Mouse (Mus musculus) hindbrain, embryonic 14.5 days (tissue): ENCODE data around the gene Tnni3k. TPM values are rescaled to one million over a fixed set of nuclear protein-coding genes. Genes with fewer than 3 reads are reported as not detected.
A peak's percentile ranks its signal among the peaks of the same experiment; 100 is the strongest.

Source experiments
- ATAC-seq: fragments of 200-750 bp; cut with Nextera tagmentation; 2 replicates; pipeline ENCODE4 v1.8.0; 2017; ENCODE audit warnings: moderate number of reproducible peaks, mild to moderate bottlenecking, moderate TSS enrichment, moderate library complexity; ENCODE audit not compliant: low FRiP score
- DNase-seq: peaks from one replicate; pipeline ENCODE4 v3.0.0-alpha.2; 2015; ENCODE audit warnings: low spot score
- H3K27ac ChIP-seq: fragments of 300-500 bp; sonication (generic); 2 replicates; pipeline ENCODE4 v1.5.1; 2014; ENCODE audit warnings: mild to moderate bottlenecking, moderate library complexity
- H3K27me3 ChIP-seq: fragments of 300-500 bp; sonication (generic); 2 replicates; pipeline ENCODE4 v1.6.1; 2014; ENCODE audit warnings: mild to moderate bottlenecking, low read length, mixed read lengths; ENCODE audit not compliant: control insufficient read depth, insufficient read depth
- H3K36me3 ChIP-seq: fragments of 300-500 bp; sonication (generic); replicated peaks from 2 replicates; pipeline ENCODE4 v1.6.1; 2014; ENCODE audit not compliant: control insufficient read depth, insufficient read depth
- H3K4me1 ChIP-seq: fragments of 300-500 bp; sonication (generic); replicated peaks from 2 replicates; pipeline ENCODE4 v1.6.1; 2014; ENCODE audit warnings: antibody characterized with exemption, low read length, mixed read lengths; ENCODE audit not compliant: control insufficient read depth, insufficient read depth
- H3K4me2 ChIP-seq: fragments of 300-500 bp; sonication (generic); replicated peaks from 2 replicates; pipeline ENCODE4 v1.6.1; 2014; ENCODE audit warnings: mild to moderate bottlenecking, moderate library complexity
- H3K4me3 ChIP-seq: fragments of 300-500 bp; sonication (generic); replicated peaks from 2 replicates; pipeline ENCODE4 v1.5.1; 2014; ENCODE audit warnings: mild to moderate bottlenecking, low read length
- H3K9ac ChIP-seq: fragments of 300-500 bp; sonication (generic); 2 replicates; pipeline ENCODE4 v1.6.1; 2014
- H3K9me3 ChIP-seq: fragments of 300-500 bp; sonication (generic); 2 replicates; pipeline ENCODE4 v1.6.1; 2016; ENCODE audit warnings: low read length; ENCODE audit not compliant: control insufficient read depth
- WGBS: fragments of 180-500 bp; shearing (Covaris S2); extraction: QIAGEN DNeasy Blood & Tissue Kit; methylation state at CpG from one replicate; pipeline ENCODE4 v1.1.7; 2014; 5-methylcytosine and 5-hydroxymethylcytosine counted together
- polyA plus RNA-seq: library from polyadenylated mRNA; unstranded; fragments of >200 nt; fragmentation: Nextera tagmentation; extraction: Ambion mirVana; gene quantifications from 2 replicates; pipeline ENCODE4 v1.2.1, GENCODE M21; 2014

The Tnni3k gene
- polyA plus RNA-seq, 1 experiment from 2014 or later = 0.24 TPM

- peaks cover 26% of the 10 kb centered on the region for H3K4me1 ChIP-seq
- H3K9me3 ChIP-seq = no peaks in the 10 kb centered on the region
- H3K4me2 ChIP-seq = no peak overlapping the region
- H3K27ac ChIP-seq = peak overlapping the region; percentile 69
- peak overlapping the region; percentile 6; the same call in 1 of the 2 replicates for H3K9ac ChIP-seq
- WGBS = 17% methylated on average over 7 of the region's 7 CpGs
- H3K27me3 ChIP-seq = no peaks in the 10 kb centered on the region
- no peaks in the 10 kb centered on the region for H3K36me3 ChIP-seq
- DNase-seq = peak; percentile 59
- H3K4me3 ChIP-seq = no peak overlapping the region
- ATAC-seq = peak; percentile 74
Observed at GRCm38 (mm10) chr3:154806626-154807025, 248.6 kb downstream of the Tnni3k start.

GRCm38 (mm10) chr3:154800888-154801429 lies 254.2 kb downstream of the Tnni3k start:
- ATAC-seq = no peak
- H3K9ac ChIP-seq = no peak overlapping the region
- H3K4me3 ChIP-seq = no peak overlapping the region
- H3K36me3 ChIP-seq = no peaks in the 10 kb centered on the region
- peaks cover 17% of the 10 kb centered on the region for H3K4me1 ChIP-seq
- H3K9me3 ChIP-seq = no peaks in the 10 kb centered on the region
- H3K27me3 ChIP-seq = no peaks in the 10 kb centered on the region
- DNase-seq = no peak
- peak overlapping the region; percentile 63; the same call in 1 of the 2 replicates for H3K27ac ChIP-seq
- no peak overlapping the region for H3K4me2 ChIP-seq
- WGBS = 65% methylated on average over 8 of the region's 8 CpGs

GRCm38 (mm10) chr3:154800454-154800853 lies 254.8 kb downstream of the Tnni3k start:
- ATAC-seq (no peak), DNase-seq (no peak)
- no peak overlapping the region; the same call in 1 of the 2 replicates for H3K9ac ChIP-seq
- no peak overlapping the region for H3K4me3 ChIP-seq
- no peaks in the 10 kb centered on the region for H3K27me3 ChIP-seq
- no peaks in the 10 kb centered on the region for H3K36me3 ChIP-seq
- H3K9me3 ChIP-seq = no peaks in the 10 kb centered on the region
- peak overlapping the region; percentile 63 for H3K27ac ChIP-seq
- H3K4me2 ChIP-seq = 0 out of 2 replicates have a peak overlapping the region, but pooled peaks have one; percentile 1
- WGBS = 44% methylated on average over 8 of the region's 8 CpGs
- peaks cover 17% of the 10 kb centered on the region for H3K4me1 ChIP-seq

GRCm38 (mm10) chr3:154798806-154799205 lies 256.4 kb downstream of the Tnni3k start:
- H3K9ac ChIP-seq = no peak overlapping the region
- WGBS = 92% methylated on average over 4 of the region's 4 CpGs
- H3K36me3 ChIP-seq = no peaks in the 10 kb centered on the region
- DNase-seq = no peak
- no peaks in the 10 kb centered on the region for H3K27me3 ChIP-seq
- no peak overlapping the region for H3K27ac ChIP-seq
- H3K4me3 ChIP-seq = no peak overlapping the region
- H3K4me1 ChIP-seq = peaks cover 17% of the 10 kb centered on the region
- no peak overlapping the region for H3K4me2 ChIP-seq
- no peak for ATAC-seq
- H3K9me3 ChIP-seq = no peaks in the 10 kb centered on the region

- ATAC-seq (no peak), DNase-seq (no peak)
- H3K27ac ChIP-seq = no peak overlapping the region
- H3K4me3 ChIP-seq = no peak overlapping the region
- H3K9me3 ChIP-seq = no peaks in the 10 kb centered on the region
- no peaks in the 10 kb centered on the region for H3K27me3 ChIP-seq
- no peak overlapping the region for H3K9ac ChIP-seq
- no peaks in the 10 kb centered on the region for H3K36me3 ChIP-seq
- no peak overlapping the region for H3K4me2 ChIP-seq
- 81% methylated on average over 4 of the region's 4 CpGs for WGBS
- H3K4me1 ChIP-seq = no peaks in the 10 kb centered on the region
Observed at GRCm38 (mm10) chr3:154793571-154793970, 261.6 kb downstream of the Tnni3k start.

- no peaks in the 10 kb centered on the region for H3K4me1 ChIP-seq
- no peaks in the 10 kb centered on the region for H3K9me3 ChIP-seq
- H3K27me3 ChIP-seq = no peaks in the 10 kb centered on the region
- 82% methylated on average over 3 of the region's 3 CpGs for WGBS
- no peak overlapping the region for H3K4me3 ChIP-seq
- DNase-seq (no peak), ATAC-seq (no peak)
- H3K4me2 ChIP-seq = no peak overlapping the region
- no peaks in the 10 kb centered on the region for H3K36me3 ChIP-seq
- H3K27ac ChIP-seq = no peak overlapping the region
- no peak overlapping the region for H3K9ac ChIP-seq
Observed at GRCm38 (mm10) chr3:154787611-154788010, 267.6 kb downstream of the Tnni3k start.

GRCm38 (mm10) chr3:154786354-154786753 lies 268.9 kb downstream of the Tnni3k start:
- no peaks in the 10 kb centered on the region for H3K27me3 ChIP-seq
- 86% methylated on average over 9 of the region's 9 CpGs for WGBS
- H3K4me3 ChIP-seq = no peak overlapping the region
- no peak for DNase-seq
- H3K27ac ChIP-seq = no peak overlapping the region
- H3K9ac ChIP-seq = no peak overlapping the region
- no peaks in the 10 kb centered on the region for H3K9me3 ChIP-seq
- H3K4me1 ChIP-seq = no peaks in the 10 kb centered on the region
- 0 out of 2 replicates have a peak, but pooled peaks have one; percentile 29 for ATAC-seq
- no peak overlapping the region for H3K4me2 ChIP-seq
- H3K36me3 ChIP-seq = no peaks in the 10 kb centered on the region

GRCm38 (mm10) chr3:154778836-154779595 lies 276.2 kb downstream of the Tnni3k start:
- H3K9me3 ChIP-seq = no peaks in the 10 kb centered on the region
- peaks cover 18% of the 10 kb centered on the region for H3K4me1 ChIP-seq
- no peak overlapping the region for H3K4me2 ChIP-seq
- ATAC-seq (peak; percentile 83), DNase-seq (no peak)
- no peaks in the 10 kb centered on the region for H3K27me3 ChIP-seq
- H3K36me3 ChIP-seq = no peaks in the 10 kb centered on the region
- 57% methylated on average over 6 of the region's 6 CpGs for WGBS
- H3K9ac ChIP-seq = no peak overlapping the region
- no peak overlapping the region for H3K4me3 ChIP-seq
- no peak overlapping the region; the same call in 1 of the 2 replicates for H3K27ac ChIP-seq

GRCm38 (mm10) chr3:154771651-154772050 lies 283.6 kb downstream of the Tnni3k start:
- WGBS = 87% methylated on average over 2 of the region's 2 CpGs
- H3K27me3 ChIP-seq = no peaks in the 10 kb centered on the region
- H3K27ac ChIP-seq = no peak overlapping the region

More at GRCm38 (mm10) chr3:154771651-154772050, 283.6 kb downstream of the Tnni3k start:
- H3K9ac ChIP-seq = no peak overlapping the region
- DNase-seq (no peak), ATAC-seq (no peak)
- H3K4me3 ChIP-seq = no peak overlapping the region
- H3K36me3 ChIP-seq = no peaks in the 10 kb centered on the region
- no peak overlapping the region for H3K4me2 ChIP-seq
- no peaks in the 10 kb centered on the region for H3K9me3 ChIP-seq
- no peaks in the 10 kb centered on the region for H3K4me1 ChIP-seq
